Mouse (Mus musculus): ENCODE measurements around the gene Rgs8. TPM values are rescaled to one million over a fixed set of nuclear protein-coding genes. Genes with fewer than 3 reads are reported as not detected.

Rgs8 gene
- polyA plus RNA-seq, 3 experiments from 2014 or later: 0.35 to 0.68 (median 0.36) TPM

DNA sequence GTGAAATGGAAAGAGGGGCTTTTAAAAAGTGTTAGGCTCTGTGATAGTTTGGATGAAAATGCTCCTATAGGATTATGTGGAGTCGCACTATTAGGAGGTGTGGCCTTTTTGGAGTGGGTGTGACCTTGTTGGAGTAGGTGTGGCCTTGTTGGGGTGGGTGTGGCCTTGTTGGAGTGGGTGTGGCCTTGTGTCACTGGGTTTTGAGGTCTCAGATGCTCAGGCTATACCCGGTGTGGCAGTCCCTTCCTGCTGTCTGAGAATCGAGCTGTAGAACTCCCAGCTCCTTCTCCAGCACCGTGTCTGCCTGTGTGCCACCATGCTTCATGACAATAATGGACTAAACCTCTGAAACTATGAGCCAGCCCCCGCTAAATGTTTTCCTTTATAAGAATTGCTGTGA lies 55.8 kb downstream of the Rgs8 start:
- no peak for ATAC-seq

- no peak for ATAC-seq
Measured at GRCm38 (mm10) chr1:153709451-153709850, 56.6 kb downstream of the Rgs8 start.

DNA sequence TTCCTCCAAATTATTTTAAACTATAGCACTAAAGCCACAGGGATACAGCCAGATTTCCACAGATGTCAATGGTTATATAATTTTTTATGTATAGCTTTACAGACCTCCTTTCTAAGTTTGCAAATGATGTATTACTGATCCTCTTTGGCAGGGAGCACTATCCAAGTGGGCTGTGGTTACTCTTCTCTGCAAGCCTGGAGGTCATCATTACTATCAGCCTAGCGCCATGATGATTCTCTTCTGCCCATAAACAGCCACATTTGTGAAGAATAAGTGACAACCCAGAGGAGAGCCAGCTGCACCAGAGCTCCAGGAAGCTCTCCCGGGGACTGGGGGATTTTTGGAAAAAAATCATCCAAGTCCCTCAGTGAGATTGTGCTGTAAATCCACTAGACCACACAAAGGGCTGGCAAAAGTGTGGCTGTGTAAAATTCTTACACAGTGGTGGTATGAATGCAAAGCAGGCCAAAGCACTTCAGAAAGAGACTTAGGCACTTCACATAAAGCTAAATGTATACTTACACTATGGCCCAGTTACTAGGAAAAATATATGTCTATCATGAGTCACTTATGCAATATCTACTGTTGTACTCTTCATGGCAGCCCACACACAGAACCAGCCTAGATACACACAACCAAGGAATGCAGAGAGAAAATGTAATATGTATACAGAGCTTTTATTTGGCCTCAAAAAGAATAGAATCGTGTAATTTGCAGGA lies 58.9 kb downstream of the Rgs8 start:
- ATAC-seq: no peak

- ATAC-seq: peak; percentile 27
Measured at GRCm38 (mm10) chr1:153712633-153713032, 59.8 kb downstream of the Rgs8 start.

DNA sequence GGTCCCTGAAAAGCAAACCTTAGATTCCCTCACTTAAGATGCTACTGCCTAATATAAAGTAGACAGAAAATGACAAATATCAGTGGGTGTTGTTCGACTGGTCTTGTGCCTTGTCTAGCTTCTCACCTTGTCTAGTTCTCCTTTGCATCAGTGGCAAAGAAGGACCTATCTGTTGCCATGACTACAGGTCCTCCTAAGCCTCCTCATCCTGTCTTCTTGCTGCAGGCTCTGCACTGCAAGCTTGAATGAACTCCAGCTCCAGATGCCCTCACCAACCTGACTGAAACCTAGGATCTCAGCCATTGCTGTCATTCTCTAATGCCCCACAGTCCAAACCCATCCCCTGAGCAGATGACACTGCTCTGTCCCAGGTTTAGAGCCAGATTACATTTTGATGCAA lies 65.2 kb downstream of the Rgs8 start:
- no peak for ATAC-seq

DNA sequence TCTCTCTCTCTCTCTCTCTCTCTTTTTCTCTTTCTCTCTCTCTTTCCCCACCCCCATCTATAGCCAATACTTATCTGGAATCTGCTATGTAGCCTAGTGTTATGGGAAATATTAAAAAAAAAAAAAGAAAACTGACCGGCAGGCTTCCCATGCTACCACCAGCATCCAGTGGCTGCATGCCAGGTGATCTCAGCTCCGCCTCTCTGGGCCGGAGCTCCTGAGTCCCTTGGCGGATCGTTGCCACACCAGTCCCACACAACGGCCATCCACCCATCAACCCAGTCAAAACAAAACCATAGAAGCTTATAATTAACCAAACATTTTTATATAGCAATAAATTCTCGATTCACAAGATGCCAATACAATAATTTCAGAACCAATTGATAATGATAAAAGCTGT lies 68.1 kb downstream of the Rgs8 start:
- ATAC-seq: no peak

- no peak for ATAC-seq
Measured at GRCm38 (mm10) chr1:153721565-153722310, 68.9 kb downstream of the Rgs8 start.

DNA sequence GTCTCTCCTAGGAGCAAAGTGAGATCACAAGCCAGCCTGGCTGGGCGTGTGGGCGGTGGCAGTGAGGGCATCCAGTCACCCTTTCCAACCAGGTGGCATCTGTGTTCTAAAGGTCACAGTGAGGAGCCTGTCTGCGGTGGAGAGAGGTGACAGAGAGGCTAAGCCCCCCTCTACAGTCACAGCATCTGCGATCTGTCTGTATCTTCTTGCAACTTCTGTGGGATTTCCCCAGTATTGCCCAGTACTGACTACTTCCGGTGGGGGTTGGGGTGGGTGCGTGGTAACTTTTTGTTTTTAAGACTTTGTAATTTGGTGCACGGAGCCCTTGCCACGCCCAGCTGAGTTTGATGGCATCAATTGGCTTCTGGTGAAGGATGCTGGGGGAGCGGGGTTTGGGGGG lies 70.6 kb downstream of the Rgs8 start:
- peak; percentile 94 for ATAC-seq

DNA sequence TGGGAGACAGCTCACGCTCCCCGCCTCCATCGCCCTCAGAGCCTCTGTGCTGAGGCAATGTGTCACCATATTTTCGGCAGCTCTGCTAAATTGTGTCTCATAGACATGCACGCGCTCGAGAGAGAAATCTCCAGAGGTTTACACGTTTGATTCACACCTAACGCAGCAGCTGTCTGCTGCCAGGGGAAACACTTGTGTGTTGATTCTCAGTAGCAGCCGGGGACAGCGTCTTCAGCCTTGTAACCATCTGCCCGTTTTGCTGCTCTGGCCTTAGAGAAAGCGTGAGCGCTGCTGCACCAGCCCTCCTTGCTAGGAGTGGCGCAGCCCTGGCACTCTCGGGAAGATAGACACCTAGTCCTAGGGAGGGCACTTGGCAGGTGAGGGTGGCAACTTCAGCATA lies 73.8 kb downstream of the Rgs8 start:
- no peak for ATAC-seq

DNA sequence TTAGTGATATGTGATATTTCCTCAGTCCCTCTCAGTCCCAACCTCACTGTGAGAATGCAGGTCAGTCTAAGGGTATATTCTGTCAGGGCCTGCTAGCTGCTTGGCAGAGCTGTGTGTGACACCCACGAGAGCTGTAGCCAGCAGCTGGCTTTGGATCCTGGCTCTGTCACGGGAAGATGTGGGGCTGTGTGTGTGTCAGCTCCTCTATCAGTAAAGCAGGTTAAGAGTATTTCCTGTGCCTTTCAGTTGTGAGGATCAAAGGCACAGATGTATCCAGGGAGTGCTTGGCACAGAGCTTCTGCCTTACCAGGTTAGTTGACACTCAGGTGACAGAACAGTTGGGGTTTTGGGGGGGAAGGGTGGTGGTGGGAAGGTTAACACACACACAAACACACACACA lies 77.0 kb downstream of the Rgs8 start:
- peak; percentile 57 for ATAC-seq

DNA sequence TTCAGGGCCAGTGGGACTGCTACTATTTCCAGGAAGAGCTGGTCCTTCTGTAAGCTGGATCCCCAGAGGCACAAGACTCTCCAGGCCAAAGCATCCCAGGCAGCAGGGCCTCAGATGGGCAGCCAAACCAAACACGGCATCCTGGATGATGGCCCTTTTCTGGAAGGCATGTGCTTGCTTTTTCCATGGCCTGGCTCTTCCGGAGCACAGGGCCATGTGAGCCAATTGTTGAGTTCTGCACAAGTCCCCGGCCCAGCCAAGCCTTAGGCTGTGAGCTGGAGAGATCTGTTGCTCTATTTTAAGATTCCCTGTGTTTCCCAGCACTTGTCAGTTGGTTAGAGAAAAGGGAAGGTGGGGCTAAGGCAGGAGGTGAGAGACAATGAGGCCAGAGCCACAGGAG lies 77.8 kb downstream of the Rgs8 start:
- no peak for ATAC-seq

DNA sequence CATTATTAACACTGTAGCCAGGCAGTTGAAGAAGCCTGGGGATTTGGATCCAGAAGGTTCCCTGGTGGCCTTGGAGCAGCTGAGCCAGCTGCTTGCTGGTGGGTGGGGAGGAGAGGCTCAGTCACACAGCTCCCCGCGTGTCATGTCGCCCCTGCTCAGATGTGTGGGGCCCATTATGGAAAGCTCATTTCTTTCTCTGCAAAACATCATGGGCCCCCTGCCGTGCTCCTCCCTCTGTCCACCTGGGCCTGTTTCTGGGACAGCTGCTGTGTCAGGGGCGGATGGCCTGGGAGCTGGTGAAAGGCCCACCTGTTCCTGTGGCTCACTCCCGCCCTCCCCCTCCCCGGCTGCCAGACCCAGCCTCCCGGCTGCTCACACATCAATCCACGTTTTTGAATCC lies 80.4 kb downstream of the Rgs8 start:
- ATAC-seq: no peak

DNA sequence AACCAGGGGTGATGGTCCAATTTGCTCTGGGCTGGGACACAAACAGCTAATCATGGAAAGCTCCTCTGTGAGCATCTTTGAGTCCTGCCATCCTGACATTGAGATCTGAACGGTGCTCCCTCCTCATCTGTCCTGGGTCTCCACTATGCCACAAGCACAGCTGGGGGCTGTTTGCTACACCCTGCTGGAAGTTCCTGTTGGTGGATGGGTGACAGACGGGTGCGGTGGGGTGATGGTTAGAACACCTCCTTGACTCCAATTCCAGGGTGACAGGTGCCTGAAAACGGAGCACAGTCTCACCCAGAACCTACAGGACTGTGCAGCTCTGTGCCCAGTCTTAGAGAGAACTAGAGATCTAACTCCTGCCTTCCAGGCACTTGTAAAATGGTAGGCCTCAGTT lies 82.0 kb downstream of the Rgs8 start:
- no peak for ATAC-seq

- no peak for ATAC-seq
Measured at GRCm38 (mm10) chr1:153736096-153736495, 83.3 kb downstream of the Rgs8 start.

- ATAC-seq: no peak
Measured at GRCm38 (mm10) chr1:153737101-153738085, 84.6 kb downstream of the Rgs8 start.

- peak; percentile 18 for ATAC-seq
Measured at GRCm38 (mm10) chr1:153739437-153740015, 86.7 kb downstream of the Rgs8 start.

DNA sequence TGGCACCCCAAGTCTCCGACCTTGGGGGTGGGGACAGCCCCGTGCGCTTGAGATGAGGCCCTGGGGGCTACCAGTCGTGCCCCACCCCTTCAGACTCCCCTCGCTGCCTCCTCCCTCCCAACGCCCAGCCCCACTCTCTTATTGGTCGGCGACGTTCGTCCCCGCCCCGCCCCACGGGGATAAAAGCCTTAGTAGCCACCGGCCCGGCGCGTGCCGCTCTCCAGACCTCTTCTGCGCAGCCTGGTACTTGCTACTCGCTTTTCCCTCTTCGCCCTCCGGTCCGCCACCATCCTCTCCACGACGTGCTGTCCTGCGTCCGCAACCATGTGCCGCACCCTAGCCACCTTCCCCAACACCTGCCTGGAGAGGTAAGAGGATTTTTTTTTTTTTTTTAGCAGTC lies 87.3 kb downstream of the Rgs8 start, which contains the start of gene Rgs16:
Rgs16 (plus strand) TSS at position 205 of the 400 bp plus-strand sequence.
- peak; percentile 84 for ATAC-seq

DNA sequence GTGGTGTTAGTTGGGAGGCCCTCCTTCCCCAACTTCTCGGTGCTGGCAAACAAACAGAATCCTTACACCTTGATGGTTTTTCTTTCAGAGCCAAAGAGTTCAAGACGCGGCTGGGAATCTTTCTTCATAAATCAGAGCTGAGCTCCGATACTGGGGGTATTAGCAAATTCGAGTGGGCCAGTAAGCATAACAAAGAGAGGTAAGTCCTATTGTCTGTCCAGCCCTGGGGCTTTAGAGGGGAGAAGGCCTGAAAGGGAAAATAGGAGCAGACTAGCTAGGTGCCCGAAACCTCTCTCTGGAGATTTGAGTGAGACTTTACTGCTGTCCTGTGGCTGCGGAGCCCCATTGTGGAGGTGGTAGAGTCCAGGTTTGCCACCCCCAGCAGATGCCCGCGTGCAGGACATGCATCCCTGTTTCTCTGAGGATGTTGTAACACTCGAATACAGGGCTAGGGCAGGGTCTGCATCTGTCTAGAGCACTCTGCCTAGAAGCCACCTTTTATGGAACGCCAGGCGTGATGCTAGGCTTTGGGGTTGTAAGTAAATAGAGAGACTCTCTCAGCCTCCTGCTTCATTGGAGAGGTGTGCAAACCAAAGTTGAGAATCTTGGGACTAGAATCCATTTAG lies 88.1 kb downstream of the Rgs8 start:
- no peak for ATAC-seq

DNA sequence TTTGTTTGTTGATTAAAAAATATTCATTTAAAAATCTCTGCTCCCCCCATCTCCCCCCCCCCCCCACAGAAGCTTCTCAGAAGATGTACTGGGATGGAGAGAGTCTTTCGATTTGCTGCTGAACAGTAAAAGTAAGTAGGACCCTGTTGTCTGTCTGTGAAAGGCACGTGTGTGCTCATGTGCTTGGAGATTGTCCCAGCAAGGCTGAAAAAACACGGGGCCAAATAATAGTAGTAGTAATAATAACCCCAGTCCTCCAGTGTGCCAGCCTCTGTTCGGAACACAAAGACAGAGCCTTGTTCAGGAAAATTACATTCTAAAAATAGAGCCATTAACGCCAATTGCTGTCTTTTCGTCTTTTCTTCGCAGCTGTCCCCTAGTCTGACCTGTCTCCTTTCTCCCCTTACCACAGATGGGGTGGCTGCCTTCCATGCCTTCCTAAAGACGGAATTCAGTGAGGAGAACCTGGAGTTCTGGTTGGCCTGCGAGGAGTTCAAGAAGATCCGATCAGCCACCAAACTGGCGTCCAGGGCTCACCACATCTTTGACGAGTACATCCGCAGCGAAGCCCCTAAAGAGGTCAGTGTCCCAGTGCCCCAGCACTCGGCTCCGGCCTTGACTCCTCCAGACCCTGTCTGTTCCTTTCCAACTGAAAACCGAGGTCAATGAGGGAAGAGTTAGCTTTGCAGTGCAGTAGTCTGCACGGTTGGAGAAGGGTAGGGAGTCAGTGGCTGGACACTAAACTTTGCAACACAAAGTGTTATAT lies 88.9 kb downstream of the Rgs8 start:
- ATAC-seq: no peak

DNA sequence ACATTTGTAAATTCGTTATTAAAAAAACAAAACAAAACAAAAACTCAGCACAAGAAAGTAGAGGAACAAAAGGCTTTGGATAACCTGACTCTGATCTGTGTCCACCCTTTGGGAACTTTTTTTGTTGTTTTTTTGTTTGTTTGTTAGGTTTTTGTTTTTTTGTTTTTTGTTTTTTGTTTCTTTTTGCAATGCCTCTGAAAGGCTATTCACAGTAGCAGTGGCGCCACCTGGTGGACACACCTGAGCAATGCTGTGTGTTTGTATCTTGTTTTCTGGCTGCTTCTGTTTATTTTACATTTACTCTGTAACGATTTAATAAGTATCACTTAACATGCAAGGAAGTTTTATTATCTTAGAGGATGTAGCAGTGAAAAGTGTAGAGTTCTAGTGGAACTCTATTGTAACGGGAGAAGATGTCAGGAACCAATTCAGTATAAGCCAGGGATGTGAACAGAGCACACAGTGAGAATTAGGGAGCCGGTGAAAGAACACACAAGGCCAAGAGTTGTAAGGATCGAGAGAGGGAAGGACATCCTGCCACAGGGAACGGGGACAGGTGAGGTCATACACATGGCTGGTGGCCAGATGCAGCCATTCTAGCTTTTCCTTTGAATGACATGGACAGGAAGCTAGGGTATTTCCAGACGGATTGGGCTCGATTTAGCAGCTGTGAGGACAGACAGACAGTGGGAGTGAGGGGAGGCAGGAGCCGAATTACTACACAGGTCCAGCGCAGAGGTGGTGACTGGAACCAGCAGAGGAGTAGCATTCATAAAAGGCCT lies 89.7 kb downstream of the Rgs8 start:
- ATAC-seq: peak; percentile 19

All from inflammation-experienced regulatory T-cells, adult 6 months (primary cell).